Mouse (Mus musculus): ENCODE data around the gene Gm8281. TPM values are rescaled to one million over a fixed set of nuclear protein-coding genes. Genes with fewer than 3 reads are reported as not detected.
A peak's percentile ranks its signal among the peaks of the same experiment; 100 is the strongest.
"Not testable (repeated sequence)": the region's sequence is repeated elsewhere in the genome, so short reads cannot be mapped to it uniquely, and the experiment has no call there.

Gm8281 gene
- 1.6 and 1.8 TPM in 2 replicates for polyA plus RNA-seq (2016; fragmentation: Nextera tagmentation; extraction: Ambion mirVana)

- H3K36me3 ChIP-seq; H3K27ac ChIP-seq; H3K27me3 ChIP-seq; H3K9me3 ChIP-seq; H3K4me1 ChIP-seq; ATAC-seq (ENCODE audit: insufficient number of reproducible peaks, insufficient read depth, low FRiP score, low TSS enrichment): not testable (repeated sequence)
- peak within 1 kb of the TSS; percentile 44 for H3K4me3 ChIP-seq
- H3K4me2 ChIP-seq (replicated peaks) = peak within 1 kb of the TSS; percentile 62
- 5% methylated on average over 29 of the region's 63 CpGs for whole genome bisulfite sequencing
- H3K9ac ChIP-seq = peak within 1 kb of the TSS; percentile 55
Measured at GRCm38 (mm10) chr14:5070611-5071490, at the start of gene Gm8281. Gene Gm8281, plus strand, starts transcription at chr14:5071040.

- not testable (repeated sequence) for H3K9me3 ChIP-seq; H3K27ac ChIP-seq; H3K9ac ChIP-seq; H3K4me1 ChIP-seq; ATAC-seq (ENCODE audit: insufficient number of reproducible peaks, insufficient read depth, low FRiP score, low TSS enrichment); H3K4me3 ChIP-seq; H3K4me2 ChIP-seq (replicated peaks); H3K27me3 ChIP-seq; H3K36me3 ChIP-seq
- no CpG with 5 or more reads among the region's 3 CpGs for WGBS
Measured at GRCm38 (mm10) chr14:5050329-5050728, 20.5 kb upstream of the Gm8281 start, which contains the start of gene 4930555G01Rik. Gene 4930555G01Rik, plus strand, starts transcription at chr14:5050629.

- H3K4me2 ChIP-seq (replicated peaks); H3K9ac ChIP-seq; H3K9me3 ChIP-seq; ATAC-seq (ENCODE audit: insufficient number of reproducible peaks, insufficient read depth, low FRiP score, low TSS enrichment); H3K4me1 ChIP-seq; H3K27ac ChIP-seq; H3K4me3 ChIP-seq; H3K36me3 ChIP-seq; H3K27me3 ChIP-seq: not testable (repeated sequence)
- WGBS = 69% methylated on average over 2 of the region's 2 CpGs
Measured at GRCm38 (mm10) chr14:5131219-5131618, 60.4 kb downstream of the Gm8281 start, which contains the start of gene Gm8279. Gene Gm8279, plus strand, starts transcription at chr14:5131519.

Other genes with a start within 250 kb of the Gm8281 start
- not detected in 2 replicates for gene Gm3269, start 232.9 kb upstream of the Gm8281 start, polyA plus RNA-seq (2016; fragmentation: Nextera tagmentation; extraction: Ambion mirVana)
- gene Gm3264, start 215.5 kb upstream of the Gm8281 start, polyA plus RNA-seq (2016; fragmentation: Nextera tagmentation; extraction: Ambion mirVana) = 1.00 and 1.2 TPM in 2 replicates
- gene Gm3278, start 178.6 kb upstream of the Gm8281 start, polyA plus RNA-seq (2016; fragmentation: Nextera tagmentation; extraction: Ambion mirVana) = not detected in 2 replicates
- not detected in 2 replicates for gene Gm8297, start 87.1 kb upstream of the Gm8281 start, polyA plus RNA-seq (2016; fragmentation: Nextera tagmentation; extraction: Ambion mirVana)
- gene Gm3298, start 55.1 kb upstream of the Gm8281 start, polyA plus RNA-seq (2016; fragmentation: Nextera tagmentation; extraction: Ambion mirVana) = not detected in 2 replicates
- not detected in 2 replicates for gene 4930555G01Rik, start 20.4 kb upstream of the Gm8281 start, polyA plus RNA-seq (2016; fragmentation: Nextera tagmentation; extraction: Ambion mirVana)
- gene Gm8279, start 60.5 kb downstream of the Gm8281 start, polyA plus RNA-seq (2016; fragmentation: Nextera tagmentation; extraction: Ambion mirVana) = not detected in 2 replicates
- not detected in 2 replicates for gene Gm3317, start 93.5 kb downstream of the Gm8281 start, polyA plus RNA-seq (2016; fragmentation: Nextera tagmentation; extraction: Ambion mirVana)
- gene Gm8271, start 114.8 kb downstream of the Gm8281 start, polyA plus RNA-seq (2016; fragmentation: Nextera tagmentation; extraction: Ambion mirVana) = not detected in 2 replicates
- gene Gm3526, start 189.5 kb downstream of the Gm8281 start, polyA plus RNA-seq (2016; fragmentation: Nextera tagmentation; extraction: Ambion mirVana) = not detected in 2 replicates

Measured in embryonic facial prominence, embryonic 12.5 days (tissue).